Mouse (Mus musculus) testis, adult 2 months (tissue): ENCODE results near the gene Mvb12b.

Experiments
- CTCF ChIP-seq: fragments of 200-500 bp; IDR thresholded peaks from 2 replicates; pipeline ENCODE4 v1.5.1; 2012; ENCODE audit warnings: low read depth, mild to moderate bottlenecking, inconsistent platforms, low read length, moderate library complexity; ENCODE audit not compliant: control insufficient read depth, insufficient read depth, insufficient replicate concordance
- POLR2A ChIP-seq: fragments of 200-500 bp; IDR thresholded peaks from 2 replicates; pipeline ENCODE4 v1.6.1; 2012; ENCODE audit warnings: low read depth, mild to moderate bottlenecking, inconsistent platforms, low read length, moderate library complexity; ENCODE audit not compliant: control insufficient read depth

- TF ChIP-seq CTCF (no peak), POLR2A (no peak)
Measured at GRCm38 (mm10) chr2:33887328-33888099, at the start of gene Mvb12b.
